8 mouse cellular contexts compared by ENCODE assay signal in genomic region chr19:46523480-46524151, GRCm38 (mm10). TPM values are rescaled to one million over a fixed set of nuclear protein-coding genes. Genes with fewer than 3 reads are reported as not detected.
DNase-seq lines count a peak whose midpoint lies in the region; ATAC-seq lines count a peak whose summit lies in the region.

No protein-coding gene starts in this region.

- H3K4me1 ChIP-seq in midbrain, embryonic 15.5 days, result peaks cover 66% of the 10 kb centered on the region

- ATAC-seq in CD4-positive, CD25-positive, alpha-beta regulatory T cell, adult 4 months, result no peak
- peak; percentile 83 for ATAC-seq in midbrain, embryonic 15.5 days (replicated peaks)

- intact Hi-C loops in left cerebral cortex, postnatal 4 days (cut with DNase I), result no loop called here

- H3K36me3 ChIP-seq in midbrain, embryonic 15.5 days (replicated peaks), result no peaks in the 10 kb centered on the region

- H3K9me3 ChIP-seq in midbrain, embryonic 15.5 days, result no peaks in the 10 kb centered on the region

- no peak overlapping the region; the same call in 1 of the 2 replicates for H3K9ac ChIP-seq in midbrain, embryonic 15.5 days

- 2% methylated on average over 20 of the region's 20 CpGs for WGBS in midbrain, embryonic 15.5 days

- H3K27me3 ChIP-seq in midbrain, embryonic 15.5 days (replicated peaks), result no peaks in the 10 kb centered on the region

- peak; percentile 46 for DNase-seq in CD4-positive, CD25-positive, alpha-beta regulatory T cell, adult 2 months (ENCODE audit: low read depth, low spot score)
- peak; percentile 66 for DNase-seq in brain, embryonic 18.5 days (ENCODE audit: low read depth, low spot score)
- DNase-seq in forelimb bud, embryonic 11.5 days (ENCODE audit: low read depth, low spot score), result peak; percentile 77
- DNase-seq in induced T-regulatory cell, adult 2 months (ENCODE audit: low read depth), result peak; percentile 42
- peak; percentile 80 for DNase-seq in left cerebral cortex, postnatal 4 days
- DNase-seq in thymus, postnatal 4 days, result peak; percentile 62

- peak overlapping the region; percentile 51 for H3K4me2 ChIP-seq in midbrain, embryonic 15.5 days

- peak overlapping the region; percentile 25 for H3K4me3 ChIP-seq in midbrain, embryonic 15.5 days

- peak overlapping the region; percentile 82 for H3K27ac ChIP-seq in midbrain, embryonic 15.5 days

RNA-seq across cellular contexts. Expression of gene Trim8, which starts 22.1 kb away (rescaled TPM):
- polyA plus RNA-seq in CD4-positive, CD25-positive, alpha-beta regulatory T cell, adult 4 months (2017; shearing (Covaris generic)), result 10 to 100 TPM; 16.3 to 21.5 TPM
- 100 to 1,000 TPM; 113 to 119 TPM for total RNA-seq in left cerebral cortex, postnatal 4 days (2021)
- polyA plus RNA-seq in midbrain, embryonic 15.5 days (2015; fragmentation: Nextera tagmentation; extraction: Ambion mirVana), result 29.9 and 30.5 TPM in 2 replicates

RNA-seq across cellular contexts. Expression of gene Arl3, which starts 49.4 kb away (rescaled TPM):
- polyA plus RNA-seq in CD4-positive, CD25-positive, alpha-beta regulatory T cell, adult 4 months (2017; shearing (Covaris generic)), result 10 to 100 TPM; 29.0 to 34.9 TPM
- total RNA-seq in left cerebral cortex, postnatal 4 days (2021), result 100 to 1,000 TPM; 102 to 107 TPM
- polyA plus RNA-seq in midbrain, embryonic 15.5 days (2015; fragmentation: Nextera tagmentation; extraction: Ambion mirVana), result 209 and 210 TPM in 2 replicates

RNA-seq across cellular contexts. Expression of gene Sfxn2, which starts 49.5 kb away (rescaled TPM):
- polyA plus RNA-seq in CD4-positive, CD25-positive, alpha-beta regulatory T cell, adult 4 months (2017; shearing (Covaris generic)), result 10 to 100 TPM in 1 of 2 experiments, 1 to 10 TPM in 1; 6.2 to 13.4 TPM
- 10 to 100 TPM; 12.6 to 13.7 TPM for total RNA-seq in left cerebral cortex, postnatal 4 days (2021)
- 10.5 and 11.7 TPM in 2 replicates for polyA plus RNA-seq in midbrain, embryonic 15.5 days (2015; fragmentation: Nextera tagmentation; extraction: Ambion mirVana)
